Mouse (Mus musculus): ENCODE measurements at regions not wholly inside any gene's neighbourhood (a gene's known extent, or its start where the extent isn't known, plus 50 kb on each side); places are given as distances from the start of the nearest gene placed in this dataset.

DNA sequence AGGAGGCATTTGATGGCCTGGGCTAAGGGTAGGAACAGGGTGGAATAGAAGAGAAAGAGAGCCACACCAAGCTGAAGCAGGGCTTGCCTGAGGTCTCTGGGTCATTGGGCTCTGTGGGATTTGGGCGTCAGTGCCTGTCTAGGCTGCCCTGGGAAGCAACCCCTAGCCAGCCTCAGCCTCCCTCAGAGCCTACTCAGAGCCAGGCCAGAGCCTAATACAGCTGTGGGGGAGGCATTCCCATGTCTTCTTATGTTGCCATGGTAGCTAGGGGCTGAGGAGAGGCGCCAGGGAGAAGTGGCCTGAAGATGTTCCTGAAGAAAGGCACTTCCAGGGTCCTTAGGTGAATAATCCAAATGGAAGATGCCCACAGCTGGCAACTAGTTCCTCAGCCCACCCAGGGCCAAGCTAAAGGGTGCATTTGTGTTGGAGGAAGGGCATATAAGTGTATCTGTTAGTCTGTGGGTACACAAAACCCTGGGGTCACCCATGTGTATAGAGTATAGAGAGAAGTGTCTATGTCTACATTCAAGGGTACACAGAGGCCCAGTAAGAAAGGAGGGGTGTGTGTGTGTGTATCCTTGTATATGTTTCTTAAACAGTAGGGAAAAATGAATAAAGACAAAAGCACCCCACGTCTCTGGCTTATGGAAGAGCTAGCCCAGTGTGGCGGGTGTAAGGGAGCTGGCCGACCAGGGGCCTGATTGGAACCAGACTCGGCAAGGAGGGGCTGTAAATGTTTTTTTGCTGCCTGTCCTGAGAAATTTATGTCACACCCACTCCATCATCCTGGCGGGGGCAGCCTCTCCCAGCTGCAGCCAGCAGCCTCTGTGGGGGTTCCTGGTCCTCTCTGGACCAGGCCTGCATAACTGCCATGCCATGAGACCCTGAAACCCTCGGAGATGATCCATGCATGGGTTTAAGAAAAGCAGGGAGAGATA, 134.2 kb downstream of the Pja1 start:
- ATAC-seq (no peak), DNase-seq (ENCODE audit: low spot score) (no peak)
- Histone ChIP-seq H3K36me3 (ENCODE audit: insufficient read depth, low read length) (no peaks in the 10 kb centered on the region), H3K9me3 (ENCODE audit: low read length) (no peaks in the 10 kb centered on the region), H3K4me1 (ENCODE audit: insufficient read depth, low read depth, low read length) (no peaks in the 10 kb centered on the region), H3K4me2 (replicated peaks; ENCODE audit: low read depth, low read length) (no peak overlapping the region), H3K27ac (ENCODE audit: low read length) (no peak overlapping the region), H3K4me3 (ENCODE audit: low read depth, low read length) (no peak overlapping the region), H3K27me3 (replicated peaks; ENCODE audit: insufficient read depth, low read length) (no peaks in the 10 kb centered on the region), H3K9ac (replicated peaks; ENCODE audit: low read depth) (no peak overlapping the region)
- 59% methylated on average over 8 of the region's 8 CpGs for WGBS
- TF ChIP-seq CTCF (IDR thresholded peaks at IDR 0.05) (no peak), EP300 (IDR thresholded peaks at IDR 0.05) (no peak)

DNA sequence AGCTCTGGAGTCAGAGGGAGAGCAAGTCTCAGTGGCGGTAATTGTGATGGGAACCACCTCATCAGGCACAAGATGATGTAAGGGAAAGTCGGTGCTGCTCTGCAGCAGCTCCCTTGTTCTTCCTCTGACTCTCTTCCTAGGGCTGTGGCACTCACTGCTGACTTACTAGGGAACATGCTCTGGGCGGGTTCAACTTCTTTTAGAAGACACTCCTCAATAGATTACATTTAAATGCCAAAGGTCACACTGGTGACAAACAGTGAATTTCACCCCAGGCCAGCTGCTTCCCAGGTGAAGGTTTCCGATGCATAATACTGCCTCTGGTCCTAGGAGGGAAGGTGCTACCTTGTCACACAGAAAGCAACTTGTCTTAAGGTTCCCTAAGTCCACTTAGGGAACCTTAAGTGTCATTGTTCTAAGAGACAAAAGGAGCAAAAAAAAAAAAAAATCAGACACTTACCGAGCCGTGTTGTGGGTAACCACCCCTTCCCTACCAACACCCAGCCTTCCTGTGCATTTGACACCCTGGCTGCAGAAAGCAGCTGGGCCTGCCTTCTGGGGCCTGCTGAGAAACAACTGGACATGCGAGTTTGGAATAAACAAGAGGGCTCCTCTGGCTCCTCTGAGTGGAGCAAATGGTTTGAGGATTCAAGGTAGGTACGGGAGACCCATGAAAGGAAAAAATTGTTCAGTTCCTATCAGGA, 135.0 kb downstream of the Pja1 start:
- Histone ChIP-seq H3K9ac (replicated peaks; ENCODE audit: low read depth) (no peak overlapping the region), H3K4me2 (replicated peaks; ENCODE audit: low read depth, low read length) (no peak overlapping the region), H3K4me1 (ENCODE audit: insufficient read depth, low read depth, low read length) (no peaks in the 10 kb centered on the region), H3K4me3 (ENCODE audit: low read depth, low read length) (no peak overlapping the region), H3K27ac (ENCODE audit: low read length) (no peak overlapping the region), H3K36me3 (ENCODE audit: insufficient read depth, low read length) (no peaks in the 10 kb centered on the region), H3K9me3 (ENCODE audit: low read length) (no peaks in the 10 kb centered on the region), H3K27me3 (replicated peaks; ENCODE audit: insufficient read depth, low read length) (no peaks in the 10 kb centered on the region)
- TF ChIP-seq EP300 (IDR thresholded peaks at IDR 0.05) (no peak), CTCF (IDR thresholded peaks at IDR 0.05) (no peak)
- WGBS = 47% methylated on average over 8 of the region's 8 CpGs
- ATAC-seq (no peak), DNase-seq (ENCODE audit: low spot score) (no peak)

DNA sequence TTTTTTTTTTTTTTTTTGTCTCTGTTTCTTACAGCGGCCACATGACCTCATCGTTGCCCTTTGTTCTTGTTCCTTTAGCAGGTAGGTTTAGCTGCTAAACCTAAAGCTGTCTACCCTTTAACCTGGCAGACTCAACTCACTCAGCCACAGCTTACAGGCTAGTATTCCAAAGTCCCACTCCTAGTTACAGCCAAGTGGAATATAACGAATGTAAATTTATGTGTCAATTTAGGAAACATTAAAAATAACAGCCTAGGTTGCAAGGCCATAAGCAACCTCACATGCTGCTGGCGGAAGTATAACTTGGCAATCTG, 138.7 kb downstream of the Pja1 start:
- H3K9ac ChIP-seq (replicated peaks; ENCODE audit: low read depth) = no peak overlapping the region
- no peaks in the 10 kb centered on the region for H3K36me3 ChIP-seq (ENCODE audit: insufficient read depth, low read length)
- 61% methylated on average over 4 of the region's 4 CpGs for WGBS
- H3K9me3 ChIP-seq (ENCODE audit: low read length) = no peaks in the 10 kb centered on the region
- H3K27me3 ChIP-seq (replicated peaks; ENCODE audit: insufficient read depth, low read length) = no peaks in the 10 kb centered on the region
- no peak overlapping the region for H3K4me2 ChIP-seq (replicated peaks; ENCODE audit: low read depth, low read length)
- no peaks in the 10 kb centered on the region for H3K4me1 ChIP-seq (ENCODE audit: insufficient read depth, low read depth, low read length)
- H3K4me3 ChIP-seq (ENCODE audit: low read depth, low read length) = no peak overlapping the region
- DNase-seq (ENCODE audit: low spot score) = no peak
- no peak for ATAC-seq
- TF ChIP-seq EP300 (IDR thresholded peaks at IDR 0.05) (no peak), CTCF (IDR thresholded peaks at IDR 0.05) (no peak)
- H3K27ac ChIP-seq (ENCODE audit: low read length) = no peak overlapping the region

DNA sequence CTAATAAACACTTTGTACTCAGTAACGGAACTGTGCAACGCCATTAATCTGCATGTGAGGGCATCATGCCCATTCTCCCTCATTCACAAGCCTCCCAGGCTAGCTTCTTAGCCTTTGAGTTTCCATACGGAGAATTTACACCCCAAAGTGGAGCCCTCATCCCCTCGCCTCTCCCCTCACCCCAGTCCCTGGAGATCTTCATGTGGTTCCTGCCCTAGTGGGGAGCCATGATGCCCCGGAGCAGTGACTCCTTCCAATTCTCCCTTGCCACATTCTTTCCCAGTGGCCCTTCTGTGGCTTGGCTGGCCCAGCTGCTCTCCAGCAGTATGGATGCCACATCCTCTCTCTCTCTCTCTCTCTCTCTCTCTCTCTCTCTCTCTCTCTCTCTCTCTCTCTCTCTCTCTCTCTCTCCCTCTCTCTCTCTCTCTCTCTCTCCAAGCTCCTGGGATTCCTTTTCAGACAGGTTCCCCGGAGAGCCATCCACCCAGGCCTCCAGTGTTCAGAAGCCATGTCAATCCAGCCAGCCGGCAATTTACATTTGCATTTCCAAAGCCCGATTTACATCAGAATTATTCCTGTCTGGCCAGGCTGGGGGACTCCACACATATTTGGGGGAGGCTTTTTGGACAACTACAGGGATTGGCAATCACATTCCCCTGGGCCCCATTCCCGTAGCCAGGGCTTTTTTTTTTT, 139.2 kb downstream of the Pja1 start:
- Histone ChIP-seq H3K27me3 (replicated peaks; ENCODE audit: insufficient read depth, low read length) (no peaks in the 10 kb centered on the region), H3K4me1 (ENCODE audit: insufficient read depth, low read depth, low read length) (no peaks in the 10 kb centered on the region), H3K4me3 (ENCODE audit: low read depth, low read length) (no peak overlapping the region), H3K27ac (ENCODE audit: low read length) (no peak overlapping the region), H3K9me3 (ENCODE audit: low read length) (no peaks in the 10 kb centered on the region), H3K4me2 (replicated peaks; ENCODE audit: low read depth, low read length) (no peak overlapping the region), H3K9ac (replicated peaks; ENCODE audit: low read depth) (no peak overlapping the region), H3K36me3 (ENCODE audit: insufficient read depth, low read length) (no peaks in the 10 kb centered on the region)
- WGBS = 65% methylated on average over 9 of the region's 9 CpGs
- no peak for TF ChIP-seq EP300 (IDR thresholded peaks at IDR 0.05)
- no peak for TF ChIP-seq CTCF (IDR thresholded peaks at IDR 0.05)
- ATAC-seq = no peak
- DNase-seq (ENCODE audit: low spot score) = no peak

DNA sequence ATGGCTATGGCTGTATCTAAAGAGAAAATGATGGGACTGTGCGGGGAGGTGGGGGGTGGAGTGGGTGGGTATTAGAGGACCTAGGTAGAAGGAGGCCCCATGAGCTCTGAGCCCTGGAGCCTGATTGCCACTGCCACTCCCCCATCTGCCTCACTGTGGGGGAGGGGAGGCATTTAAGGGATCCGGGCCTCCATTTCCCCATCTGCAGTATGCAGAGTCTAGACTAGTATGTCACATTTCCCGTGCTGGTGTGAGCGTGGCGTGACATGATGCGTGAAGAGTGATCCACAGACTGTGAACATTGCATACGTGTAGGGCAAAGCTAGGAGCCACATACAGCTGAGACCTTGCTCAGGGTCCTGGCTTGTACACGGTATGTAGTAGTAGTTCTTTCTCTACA, 140.7 kb downstream of the Pja1 start:
- H3K4me1 ChIP-seq (ENCODE audit: insufficient read depth, low read depth, low read length) = no peaks in the 10 kb centered on the region
- H3K9ac ChIP-seq (replicated peaks; ENCODE audit: low read depth) = no peak overlapping the region
- ATAC-seq (no peak), DNase-seq (ENCODE audit: low spot score) (no peak)
- TF ChIP-seq CTCF (IDR thresholded peaks at IDR 0.05) (no peak), EP300 (IDR thresholded peaks at IDR 0.05) (no peak)
- no peak overlapping the region for H3K4me3 ChIP-seq (ENCODE audit: low read depth, low read length)
- no peak overlapping the region for H3K27ac ChIP-seq (ENCODE audit: low read length)
- H3K36me3 ChIP-seq (ENCODE audit: insufficient read depth, low read length) = no peaks in the 10 kb centered on the region
- 91% methylated on average over 8 of the region's 8 CpGs for WGBS
- H3K27me3 ChIP-seq (replicated peaks; ENCODE audit: insufficient read depth, low read length) = no peaks in the 10 kb centered on the region
- H3K4me2 ChIP-seq (replicated peaks; ENCODE audit: low read depth, low read length) = no peak overlapping the region
- no peaks in the 10 kb centered on the region for H3K9me3 ChIP-seq (ENCODE audit: low read length)

DNA sequence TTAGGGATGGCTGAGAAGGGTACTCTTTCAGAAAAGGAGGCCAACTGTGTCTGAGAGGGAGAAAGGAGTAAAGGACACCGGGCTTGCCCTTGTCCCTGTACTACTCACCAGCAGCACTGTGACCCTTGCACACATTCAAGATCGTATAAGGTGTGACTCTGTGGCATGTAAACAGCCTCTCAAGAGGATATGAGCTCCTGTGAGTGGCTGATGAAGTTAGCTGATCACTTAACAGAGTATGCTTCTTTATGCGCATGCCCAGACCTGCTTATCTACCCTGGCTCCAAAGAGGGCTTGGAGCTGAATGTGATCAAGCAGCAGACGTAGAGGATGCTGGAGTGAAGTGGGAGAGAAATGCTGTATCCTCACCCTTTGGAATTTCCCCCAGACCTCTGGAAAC, 142.5 kb downstream of the Pja1 start:
- Histone ChIP-seq H3K4me3 (ENCODE audit: low read depth, low read length) (no peak overlapping the region), H3K9me3 (ENCODE audit: low read length) (no peaks in the 10 kb centered on the region), H3K9ac (replicated peaks; ENCODE audit: low read depth) (no peak overlapping the region), H3K4me2 (replicated peaks; ENCODE audit: low read depth, low read length) (no peak overlapping the region), H3K36me3 (ENCODE audit: insufficient read depth, low read length) (no peaks in the 10 kb centered on the region), H3K27me3 (replicated peaks; ENCODE audit: insufficient read depth, low read length) (no peaks in the 10 kb centered on the region), H3K4me1 (ENCODE audit: insufficient read depth, low read depth, low read length) (peaks cover 3% of the 10 kb centered on the region; the same call in 1 of the 2 replicates), H3K27ac (ENCODE audit: low read length) (no peak overlapping the region)
- DNase-seq (ENCODE audit: low spot score) = peak; percentile 82
- WGBS = 46% methylated on average over 4 of the region's 4 CpGs
- ATAC-seq = peak; percentile 89
- TF ChIP-seq CTCF (IDR thresholded peaks at IDR 0.05) = no peak
- TF ChIP-seq EP300 (IDR thresholded peaks at IDR 0.05) = peak; percentile 42; the same call in 1 of the 2 replicates
